Mouse (Mus musculus): ENCODE results near the gene Itga4. TPM values are rescaled to one million over a fixed set of nuclear protein-coding genes. Genes with fewer than 3 reads are reported as not detected.

The Itga4 gene
- polyA plus RNA-seq, 1 experiment = 1.7 TPM

DNA sequence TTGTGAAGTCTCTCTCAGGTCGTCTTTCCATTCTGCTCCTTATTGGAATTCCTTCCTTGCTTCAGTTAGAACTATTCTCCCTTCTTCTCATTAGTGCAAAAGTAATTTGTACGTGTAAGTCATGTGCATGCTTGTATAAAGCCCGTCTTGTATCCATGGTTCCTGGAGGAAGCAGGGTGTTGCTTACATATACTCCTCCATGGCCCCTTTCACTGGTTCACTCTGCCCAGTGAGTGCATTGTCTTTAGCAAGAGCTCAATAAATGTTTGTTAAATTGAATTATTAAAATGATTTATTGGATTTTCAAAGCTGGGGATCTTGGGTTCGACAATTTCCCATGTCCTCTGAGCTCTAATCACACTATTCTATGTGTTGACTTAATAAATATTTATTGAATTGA, 29.0 kb downstream of the Itga4 start:
- Histone ChIP-seq H3K4me3 (replicated peaks) (no peak overlapping the region), H3K27me3 (ENCODE audit: control insufficient read depth) (no peaks in the 10 kb centered on the region), H3K9me3 (ENCODE audit: control insufficient read depth, low read length) (no peaks in the 10 kb centered on the region), H3K36me3 (ENCODE audit: control insufficient read depth) (peaks cover 98% of the 10 kb centered on the region), H3K4me1 (ENCODE audit: control insufficient read depth) (no peaks in the 10 kb centered on the region)
- TF ChIP-seq TAL1 (IDR thresholded peaks at IDR 0.05; ENCODE audit: low read length) (no peak), GATA1 (IDR thresholded peaks at IDR 0.05; ENCODE audit: low read length) (no peak)

- H3K4me3 ChIP-seq (replicated peaks) = no peak overlapping the region
- TF ChIP-seq GATA1 (IDR thresholded peaks at IDR 0.05; ENCODE audit: low read length) = no peak
- peaks cover 97% of the 10 kb centered on the region for H3K36me3 ChIP-seq (ENCODE audit: control insufficient read depth)
- no peaks in the 10 kb centered on the region for H3K27me3 ChIP-seq (ENCODE audit: control insufficient read depth)
- no peaks in the 10 kb centered on the region for H3K4me1 ChIP-seq (ENCODE audit: control insufficient read depth)
- no peaks in the 10 kb centered on the region for H3K9me3 ChIP-seq (ENCODE audit: control insufficient read depth, low read length)
These were observed 34.9 kb downstream of the Itga4 start for GRCm38 (mm10) chr2:79290149-79290548.

- H3K4me3 ChIP-seq (replicated peaks) = no peak overlapping the region
- H3K36me3 ChIP-seq (ENCODE audit: control insufficient read depth) = peaks cover 99% of the 10 kb centered on the region
- H3K27me3 ChIP-seq (ENCODE audit: control insufficient read depth) = no peaks in the 10 kb centered on the region
- TF ChIP-seq TAL1 (IDR thresholded peaks at IDR 0.05; ENCODE audit: low read length) (no peak), GATA1 (IDR thresholded peaks at IDR 0.05; ENCODE audit: low read length) (no peak)
- H3K4me1 ChIP-seq (ENCODE audit: control insufficient read depth) = no peaks in the 10 kb centered on the region
- H3K9me3 ChIP-seq (ENCODE audit: control insufficient read depth, low read length) = no peaks in the 10 kb centered on the region
These were observed 36.7 kb downstream of the Itga4 start for GRCm38 (mm10) chr2:79291922-79292321.

- TF ChIP-seq GATA1 (IDR thresholded peaks at IDR 0.05; ENCODE audit: low read length) = no peak
- no peak for TF ChIP-seq TAL1 (IDR thresholded peaks at IDR 0.05; ENCODE audit: low read length)
- Histone ChIP-seq H3K36me3 (ENCODE audit: control insufficient read depth) (peaks cover 99% of the 10 kb centered on the region), H3K9me3 (ENCODE audit: control insufficient read depth, low read length) (no peaks in the 10 kb centered on the region), H3K4me1 (ENCODE audit: control insufficient read depth) (no peaks in the 10 kb centered on the region), H3K4me3 (replicated peaks) (no peak overlapping the region), H3K27me3 (ENCODE audit: control insufficient read depth) (no peaks in the 10 kb centered on the region)
These were observed 37.2 kb downstream of the Itga4 start for GRCm38 (mm10) chr2:79292431-79292830.

- no peaks in the 10 kb centered on the region for H3K9me3 ChIP-seq (ENCODE audit: control insufficient read depth, low read length)
- no peak overlapping the region for H3K4me3 ChIP-seq (replicated peaks)
- TF ChIP-seq GATA1 (IDR thresholded peaks at IDR 0.05; ENCODE audit: low read length) = no peak
- no peak for TF ChIP-seq TAL1 (IDR thresholded peaks at IDR 0.05; ENCODE audit: low read length)
- H3K36me3 ChIP-seq (ENCODE audit: control insufficient read depth) = peaks cover 88% of the 10 kb centered on the region
- no peaks in the 10 kb centered on the region for H3K4me1 ChIP-seq (ENCODE audit: control insufficient read depth)
- no peaks in the 10 kb centered on the region for H3K27me3 ChIP-seq (ENCODE audit: control insufficient read depth)
These were observed 47.2 kb downstream of the Itga4 start for GRCm38 (mm10) chr2:79302398-79302797.

- peaks cover 93% of the 10 kb centered on the region for H3K36me3 ChIP-seq (ENCODE audit: control insufficient read depth)
- no peak for TF ChIP-seq TAL1 (IDR thresholded peaks at IDR 0.05; ENCODE audit: low read length)
- TF ChIP-seq GATA1 (IDR thresholded peaks at IDR 0.05; ENCODE audit: low read length) = no peak
These were observed 52.3 kb downstream of the Itga4 start for GRCm38 (mm10) chr2:79307549-79307948.

GRCm38 (mm10) chr2:79309454-79310118, 54.4 kb downstream of the Itga4 start:
- H3K36me3 ChIP-seq (ENCODE audit: control insufficient read depth) = peaks cover 94% of the 10 kb centered on the region
- no peaks in the 10 kb centered on the region for H3K4me1 ChIP-seq (ENCODE audit: control insufficient read depth)
- no peak overlapping the region for H3K4me3 ChIP-seq (replicated peaks)
- no peaks in the 10 kb centered on the region for H3K27me3 ChIP-seq (ENCODE audit: control insufficient read depth)
- no peaks in the 10 kb centered on the region for H3K9me3 ChIP-seq (ENCODE audit: control insufficient read depth, low read length)
- no peak for TF ChIP-seq GATA1 (IDR thresholded peaks at IDR 0.05; ENCODE audit: low read length)
- no peak for TF ChIP-seq TAL1 (IDR thresholded peaks at IDR 0.05; ENCODE audit: low read length)

More at GRCm38 (mm10) chr2:79307549-79307948, 52.3 kb downstream of the Itga4 start:
- Histone ChIP-seq H3K27me3 (ENCODE audit: control insufficient read depth) (no peaks in the 10 kb centered on the region), H3K4me1 (ENCODE audit: control insufficient read depth) (no peaks in the 10 kb centered on the region), H3K9me3 (ENCODE audit: control insufficient read depth, low read length) (no peaks in the 10 kb centered on the region), H3K4me3 (replicated peaks) (no peak overlapping the region)

DNA sequence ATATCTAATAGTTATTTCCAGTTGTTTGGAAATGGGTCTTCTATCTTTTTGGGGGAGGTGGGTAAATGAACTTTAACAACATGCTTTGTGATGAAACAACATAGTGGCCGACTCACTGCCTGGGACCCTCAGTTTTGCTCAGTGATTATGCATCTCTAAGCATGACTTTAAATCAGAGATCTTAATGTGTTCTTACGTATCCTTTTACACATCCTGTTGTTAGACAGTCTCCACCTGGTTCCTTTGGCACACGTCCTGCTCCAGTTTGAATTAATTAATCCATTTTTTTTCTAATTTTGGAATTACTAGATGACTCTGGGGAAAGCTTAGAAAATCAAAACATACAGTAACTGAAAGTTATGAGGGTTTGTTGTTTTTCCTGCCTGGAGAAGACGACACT, 57.3 kb downstream of the Itga4 start:
- peaks cover 100% of the 10 kb centered on the region for H3K36me3 ChIP-seq (ENCODE audit: control insufficient read depth)
- no peaks in the 10 kb centered on the region for H3K27me3 ChIP-seq (ENCODE audit: control insufficient read depth)
- no peaks in the 10 kb centered on the region for H3K9me3 ChIP-seq (ENCODE audit: control insufficient read depth, low read length)
- H3K4me1 ChIP-seq (ENCODE audit: control insufficient read depth) = no peaks in the 10 kb centered on the region
- TF ChIP-seq TAL1 (IDR thresholded peaks at IDR 0.05; ENCODE audit: low read length) = no peak
- H3K4me3 ChIP-seq (replicated peaks) = no peak overlapping the region

- Histone ChIP-seq H3K9me3 (ENCODE audit: control insufficient read depth, low read length) (no peaks in the 10 kb centered on the region), H3K36me3 (ENCODE audit: control insufficient read depth) (peaks cover 100% of the 10 kb centered on the region), H3K27me3 (ENCODE audit: control insufficient read depth) (no peaks in the 10 kb centered on the region), H3K4me1 (ENCODE audit: control insufficient read depth) (no peaks in the 10 kb centered on the region), H3K4me3 (replicated peaks) (no peak overlapping the region)
- TF ChIP-seq GATA1 (IDR thresholded peaks at IDR 0.05; ENCODE audit: low read length) (no peak), TAL1 (IDR thresholded peaks at IDR 0.05; ENCODE audit: low read length) (no peak)
These were observed 59.9 kb downstream of the Itga4 start for GRCm38 (mm10) chr2:79315108-79315507.
